Mouse (Mus musculus) effector memory CD4-positive, alpha-beta T cell, adult 7 months (primary cell): ENCODE measurements around the gene Olfr1288. TPM values are rescaled to one million over a fixed set of nuclear protein-coding genes. Genes with fewer than 3 reads are reported as not detected.

Experiments used
- polyA plus RNA-seq: library from polyadenylated mRNA; unstranded; fragments of 100-300 nt; shearing (Covaris generic); gene quantifications from one replicate; pipeline ENCODE4 v1.2.1, GENCODE M21; 2017

Gene Olfr1288
- not detected for polyA plus RNA-seq

GRCm38 (mm10) chr2:111473801-111474200, at the start of gene Olfr1288:
Olfr1288 (plus strand) TSS chr2:111474101.

GRCm38 (mm10) chr2:111448842-111449241, 25.1 kb upstream of the Olfr1288 start, which contains the start of gene Olfr1287:
Olfr1287 (plus strand) TSS chr2:111449142.

GRCm38 (mm10) chr2:111480519-111480918, 6.6 kb downstream of the Olfr1288 start, which contains the start of gene Olfr1289:
Olfr1289 (plus strand) TSS chr2:111480819.

GRCm38 (mm10) chr2:111493729-111494128, 19.8 kb downstream of the Olfr1288 start, which contains the start of gene Olfr1290:
Olfr1290 (minus strand) TSS chr2:111493829.

GRCm38 (mm10) chr2:111496880-111497279, 23.0 kb downstream of the Olfr1288 start, which contains the start of gene Olfr1291-ps1:
Olfr1291-ps1 (plus strand) TSS chr2:111497180.

GRCm38 (mm10) chr2:111524903-111525302, 51.0 kb downstream of the Olfr1288 start, which contains the start of gene Olfr1293-ps:
Olfr1293-ps (plus strand) TSS chr2:111525203.

Other genes with a start within 250 kb of the Olfr1288 start
- not detected for gene 4930430A15Rik, start 244.5 kb upstream of the Olfr1288 start, polyA plus RNA-seq
- gene Olfr1275, start 238.8 kb upstream of the Olfr1288 start, polyA plus RNA-seq: not detected
- gene Olfr1276, start 219.6 kb upstream of the Olfr1288 start, polyA plus RNA-seq: not detected
- gene Olfr1277, start 200.0 kb upstream of the Olfr1288 start, polyA plus RNA-seq: not detected
- not detected for gene Olfr1278, start 184.0 kb upstream of the Olfr1288 start, polyA plus RNA-seq
- not detected for gene Olfr1279, start 173.5 kb upstream of the Olfr1288 start, polyA plus RNA-seq
- gene Olfr1280, start 160.1 kb upstream of the Olfr1288 start, polyA plus RNA-seq: not detected
- not detected for gene Olfr1281, start 147.6 kb upstream of the Olfr1288 start, polyA plus RNA-seq
- not detected for gene Olfr1282, start 138.0 kb upstream of the Olfr1288 start, polyA plus RNA-seq
- not detected for gene Olfr1283, start 107.3 kb upstream of the Olfr1288 start, polyA plus RNA-seq
- gene Olfr1284, start 98.6 kb upstream of the Olfr1288 start, polyA plus RNA-seq: not detected
- not detected for gene Olfr1286, start 51.0 kb upstream of the Olfr1288 start, polyA plus RNA-seq
- not detected for gene Olfr1287, start 25.0 kb upstream of the Olfr1288 start, polyA plus RNA-seq
- gene Olfr1289, start 6.7 kb downstream of the Olfr1288 start, polyA plus RNA-seq: not detected
- gene Olfr1290, start 19.7 kb downstream of the Olfr1288 start, polyA plus RNA-seq: not detected
- 0.10 TPM for gene Olfr1291-ps1, start 23.1 kb downstream of the Olfr1288 start, polyA plus RNA-seq
- not detected for gene Olfr1293-ps, start 51.1 kb downstream of the Olfr1288 start, polyA plus RNA-seq
- gene Olfr1294, start 66.2 kb downstream of the Olfr1288 start, polyA plus RNA-seq: not detected
- gene Olfr1295, start 95.6 kb downstream of the Olfr1288 start, polyA plus RNA-seq: not detected
- gene Olfr1297, start 152.4 kb downstream of the Olfr1288 start, polyA plus RNA-seq: not detected
- gene Olfr1298, start 175.1 kb downstream of the Olfr1288 start, polyA plus RNA-seq: not detected
- gene Olfr1299, start 187.3 kb downstream of the Olfr1288 start, polyA plus RNA-seq: not detected